Mouse (Mus musculus): ENCODE measurements around the gene Adamts4. TPM values are rescaled to one million over a fixed set of nuclear protein-coding genes. Genes with fewer than 3 reads are reported as not detected.

Gene Adamts4
- 1 to 10 TPM; 4.2 to 5.3 TPM for total RNA-seq (2021)

DNA sequence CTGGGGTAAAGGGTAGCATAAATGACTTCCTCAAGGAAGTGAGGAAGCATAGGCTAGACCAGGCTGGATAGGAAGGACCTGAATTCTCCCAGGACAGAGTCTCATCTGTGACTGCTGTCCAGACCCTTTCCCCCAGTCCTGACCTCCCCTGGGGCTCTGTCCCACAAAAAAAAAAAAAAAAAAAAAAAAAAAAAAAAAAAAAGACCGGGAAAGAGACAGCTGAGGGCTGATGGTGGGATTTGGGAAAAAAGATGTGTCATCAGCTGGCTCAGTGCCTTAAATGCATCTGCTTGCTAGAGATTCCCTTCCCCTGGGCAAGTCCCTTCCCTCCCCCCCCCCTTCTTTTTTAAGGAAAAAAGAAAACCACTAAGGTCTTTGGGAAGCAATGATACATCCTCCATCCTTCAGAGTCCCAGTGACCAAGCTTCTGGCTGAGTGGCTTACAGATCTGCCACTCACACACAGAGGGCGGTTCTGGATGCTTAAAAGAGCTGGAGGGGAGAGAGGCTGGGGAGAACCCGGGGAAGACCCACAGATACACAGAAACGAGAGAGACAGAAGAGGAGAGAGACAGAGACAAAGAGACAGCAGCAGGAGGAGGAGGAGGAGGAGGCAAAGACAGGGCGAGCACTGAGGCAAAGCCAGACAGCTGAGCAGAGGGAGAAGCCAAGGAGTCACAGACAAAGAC lies at the start of gene Adamts4:
Gene Adamts4 (plus strand): TSS at position 509 of the 688 bp plus-strand sequence.
- intact Hi-C loops (cut with DNase I) = no loop called here

DNA sequence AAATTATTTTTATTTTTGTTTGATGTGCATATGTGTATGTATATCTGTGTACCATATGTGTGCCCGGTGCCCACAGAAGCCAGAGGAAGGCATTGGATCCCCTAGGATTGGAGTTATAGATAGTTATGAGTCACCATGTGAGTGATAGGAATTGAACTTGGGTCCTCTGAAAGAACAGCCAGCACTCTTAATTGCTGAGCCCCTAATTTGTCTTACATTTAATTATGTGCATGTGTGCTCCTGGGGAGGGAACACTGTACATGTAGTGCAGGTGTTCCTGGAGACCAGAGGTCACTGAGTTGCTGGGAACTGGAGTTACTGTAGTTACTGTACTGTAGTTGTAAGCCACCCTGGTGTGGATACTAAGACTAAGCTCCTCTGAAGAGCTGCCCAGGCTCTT lies 49.5 kb upstream of the Adamts4 start:
- intact Hi-C loops (cut with DNase I) = no loop called here
- no peak for DNase-seq

More for the DNA sequence above, at the start of gene Adamts4:
- peak; percentile 56 for DNase-seq

GRCm38 (mm10) chr1:171203471-171204248 lies 46.6 kb upstream of the Adamts4 start:
- DNase-seq = no peak
- intact Hi-C loops (cut with DNase I) = no loop called here

GRCm38 (mm10) chr1:171204249-171204644 lies 46.0 kb upstream of the Adamts4 start:
- no peak for DNase-seq
- intact Hi-C loops (cut with DNase I) = no loop called here

DNA sequence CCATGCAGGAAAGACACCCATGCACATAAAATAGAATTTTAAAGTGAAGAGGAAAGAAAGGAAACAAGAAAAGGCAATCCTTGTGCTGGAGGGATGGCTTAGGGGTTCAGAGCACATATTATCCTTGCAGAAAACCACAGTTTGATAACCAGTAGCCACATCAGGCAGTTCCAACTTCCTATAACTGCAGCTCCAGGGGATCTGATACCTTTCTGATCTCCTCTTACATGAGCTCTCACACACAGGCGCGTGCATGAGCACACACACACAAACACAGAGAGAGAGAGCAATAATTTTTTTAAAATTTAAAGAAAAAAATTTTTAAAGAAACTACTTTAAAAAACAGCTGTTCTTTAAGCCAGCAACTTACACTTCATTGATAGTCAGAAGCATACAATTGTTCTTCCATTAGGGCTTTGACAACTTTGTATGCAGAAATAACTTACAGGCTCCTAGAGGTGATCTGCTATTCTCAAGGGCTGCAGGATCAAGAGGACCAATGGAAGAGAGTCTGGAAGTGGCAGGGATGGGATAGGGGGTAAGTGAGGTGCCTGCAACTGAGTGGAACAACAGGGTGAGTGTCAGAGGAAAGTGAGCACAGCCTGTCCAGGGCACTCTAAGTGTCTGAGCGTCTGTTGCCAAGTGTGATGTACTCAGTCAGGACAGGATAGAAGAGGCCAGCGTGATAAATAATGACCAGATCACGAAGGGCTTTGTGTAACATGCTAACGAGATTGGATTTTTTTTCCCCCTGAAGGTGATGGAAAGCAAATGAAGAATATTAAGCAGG lies 44.3 kb upstream of the Adamts4 start:
- DNase-seq = no peak
- intact Hi-C loops (cut with DNase I) = no loop called here

GRCm38 (mm10) chr1:171209409-171209808 lies 40.8 kb upstream of the Adamts4 start:
- no peak for DNase-seq
- intact Hi-C loops (cut with DNase I) = no loop called here

DNA sequence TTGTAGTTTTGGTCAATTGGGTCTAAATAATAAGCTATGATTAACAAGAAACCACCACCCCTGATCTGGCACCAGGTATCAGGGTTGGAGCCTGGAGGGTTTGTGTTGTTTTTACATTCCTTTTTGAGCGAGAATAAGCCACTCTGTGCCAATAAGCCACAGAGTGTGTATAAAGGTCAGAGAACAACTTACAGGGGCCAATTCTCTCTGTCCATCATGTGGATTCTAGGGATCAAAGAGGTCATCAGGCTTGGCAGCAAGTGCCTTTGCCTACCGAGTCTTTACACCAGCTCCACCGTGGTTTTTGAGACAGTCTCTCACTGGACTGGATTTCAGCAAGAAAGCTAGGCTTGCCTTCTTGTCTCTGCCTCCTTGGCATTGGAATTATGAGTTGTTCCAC lies 37.4 kb upstream of the Adamts4 start:
- no peak for DNase-seq
- intact Hi-C loops (cut with DNase I) = loop anchor here (10.0 kb wide), 1 partner anchor 48 kb away; no protein-coding TSS in a partner anchor

DNA sequence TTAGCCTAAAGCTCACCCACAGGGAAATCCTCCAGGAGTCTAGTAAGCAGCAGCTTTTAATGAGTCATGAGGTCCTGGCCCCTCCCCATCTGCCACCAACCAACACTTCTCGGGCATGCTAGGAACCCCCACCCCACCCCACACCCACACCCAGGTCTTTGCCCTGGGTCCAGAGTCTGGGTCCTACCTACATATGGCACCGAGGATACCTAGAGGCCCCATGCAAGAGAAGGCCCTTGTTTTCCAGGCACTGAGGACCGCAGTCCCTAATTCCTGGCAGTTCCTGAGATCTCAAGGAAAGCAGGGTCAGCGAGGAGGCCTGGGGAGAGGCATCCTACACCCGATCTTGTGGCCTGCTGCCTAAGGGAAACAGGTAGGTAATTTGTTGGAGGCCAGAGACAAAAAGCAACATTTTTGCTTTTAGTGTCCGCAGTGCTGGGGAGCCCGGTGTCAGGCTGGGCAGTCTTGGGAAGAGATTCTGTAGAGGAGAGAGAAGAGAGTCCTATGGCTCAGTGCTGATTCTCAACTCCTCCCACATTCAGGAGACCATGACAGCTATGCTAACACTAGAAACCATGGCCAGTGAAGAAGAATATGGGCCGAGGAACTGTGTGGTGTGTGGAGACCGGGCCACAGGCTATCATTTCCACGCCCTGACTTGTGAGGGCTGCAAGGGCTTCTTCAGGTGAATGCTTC lies 36.3 kb upstream of the Adamts4 start, which contains the start of gene Nr1i3:
Gene Nr1i3 (plus strand): TSS at position 170 of the 696 bp plus-strand sequence.
- DNase-seq = no peak
- intact Hi-C loops (cut with DNase I) = loop anchor here (10.0 kb wide), 1 partner anchor 49 kb away; no protein-coding TSS in a partner anchor

DNA sequence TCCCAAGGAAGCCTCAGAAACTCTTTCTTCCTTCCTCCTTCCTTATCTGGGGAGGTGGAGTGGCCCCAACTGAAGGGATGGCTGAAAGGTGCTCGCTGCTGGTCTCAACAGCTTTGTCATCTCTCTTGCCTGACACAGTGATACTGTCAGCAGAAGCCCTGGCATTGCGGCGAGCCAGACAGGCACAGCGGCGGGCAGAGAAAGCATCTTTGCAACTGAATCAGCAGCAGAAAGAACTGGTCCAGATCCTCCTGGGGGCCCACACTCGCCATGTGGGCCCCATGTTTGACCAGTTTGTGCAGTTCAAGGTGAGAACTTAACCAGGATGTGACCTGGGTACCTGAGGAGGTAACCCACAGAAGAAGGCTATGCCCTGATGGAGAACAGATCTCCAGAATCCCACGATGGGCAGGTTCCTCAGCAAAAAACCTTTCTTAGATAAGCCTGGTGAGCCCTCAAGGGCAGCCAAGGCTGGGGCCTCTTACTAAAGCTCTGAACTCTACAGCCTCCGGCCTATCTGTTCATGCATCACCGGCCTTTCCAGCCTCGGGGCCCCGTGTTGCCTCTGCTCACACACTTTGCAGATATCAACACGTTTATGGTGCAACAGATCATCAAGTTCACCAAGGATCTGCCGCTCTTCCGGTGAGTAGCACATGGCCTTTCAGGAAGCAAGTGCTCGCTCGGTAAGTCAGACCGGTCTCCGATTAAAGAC lies 33.8 kb upstream of the Adamts4 start:
- DNase-seq = no peak
- intact Hi-C loops (cut with DNase I) = loop anchor here (10.0 kb wide), 1 partner anchor 52 kb away; no protein-coding TSS in a partner anchor

- intact Hi-C loops (cut with DNase I) = loop anchor here (2.0 kb wide), 1 partner anchor 100 kb away; no protein-coding TSS in a partner anchor
- DNase-seq = peak; percentile 87
Measured at GRCm38 (mm10) chr1:171220871-171221270, 29.4 kb upstream of the Adamts4 start.

DNA sequence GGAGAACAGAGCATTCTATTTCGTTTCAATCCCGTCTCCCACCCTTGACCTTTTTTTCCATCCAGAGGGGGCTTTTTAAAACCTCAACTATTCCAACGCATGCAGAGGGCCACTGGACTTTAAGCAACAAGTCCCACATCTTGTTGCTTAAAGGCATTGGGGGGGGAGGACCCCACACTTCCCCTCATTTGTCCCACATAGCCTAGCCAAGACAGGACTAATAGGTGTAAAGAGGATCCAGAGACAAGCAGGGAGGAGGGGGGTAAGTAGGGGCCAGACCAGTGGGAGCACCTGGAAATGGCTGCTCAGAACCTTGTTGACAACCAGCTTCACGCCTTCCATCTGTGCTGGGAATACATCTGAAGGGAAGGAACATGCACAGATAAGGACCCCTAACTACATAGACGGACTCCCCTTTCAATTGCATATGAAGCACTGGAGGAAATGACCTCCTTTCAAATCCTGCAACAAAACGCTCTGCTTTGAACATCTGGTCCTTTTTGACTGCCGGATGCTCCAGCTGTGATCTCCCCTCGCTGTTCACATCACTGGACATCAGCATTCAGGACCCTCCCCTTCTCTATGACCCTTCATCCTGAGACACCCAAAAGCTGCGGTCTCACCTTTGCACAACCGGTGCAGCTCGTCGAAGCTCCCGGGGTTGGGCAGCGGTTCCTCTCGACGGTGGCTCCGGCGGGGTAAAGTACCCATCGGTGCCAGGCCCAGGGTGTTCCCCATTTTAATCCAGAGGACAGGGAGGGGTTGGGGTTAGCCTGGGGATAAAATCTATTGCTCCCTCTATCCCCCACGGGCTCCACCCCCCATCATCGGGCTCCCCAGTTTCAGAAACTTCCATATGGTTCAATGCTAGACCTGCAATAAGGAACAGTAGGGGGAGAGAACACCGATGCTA lies 28.7 kb upstream of the Adamts4 start:
- intact Hi-C loops (cut with DNase I) = loop anchor here (2.0 kb wide), 1 partner anchor 101 kb away; no protein-coding TSS in a partner anchor
- DNase-seq = peak; percentile 21

- peak; percentile 92 for DNase-seq
- intact Hi-C loops (cut with DNase I) = no loop called here
Measured at GRCm38 (mm10) chr1:171222238-171223155, 27.7 kb upstream of the Adamts4 start, which contains the start of gene Tomm40l. Tomm40l (minus strand) TSS chr1:171222514.

DNA sequence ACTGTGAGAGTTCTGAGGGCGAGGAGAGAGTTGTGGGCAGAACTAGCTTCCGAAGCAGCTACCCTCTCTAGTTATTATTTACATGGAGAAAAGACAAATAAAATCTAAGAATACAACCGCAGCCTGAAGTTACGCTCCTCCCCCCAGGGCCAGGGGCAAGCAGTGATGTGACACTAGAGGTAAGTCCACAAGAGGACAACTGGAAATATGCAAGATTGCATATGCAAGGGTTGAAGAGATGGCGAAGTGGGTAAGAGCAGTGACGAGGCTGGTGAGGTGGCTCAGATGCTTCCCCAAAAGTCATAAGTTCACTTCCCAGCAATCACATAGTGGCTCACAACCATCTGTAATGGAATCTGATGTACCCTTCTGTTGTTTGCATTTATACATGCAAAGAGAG lies 27.1 kb upstream of the Adamts4 start:
- intact Hi-C loops (cut with DNase I) = no loop called here

GRCm38 (mm10) chr1:171223796-171224195 lies 26.4 kb upstream of the Adamts4 start:
- DNase-seq = no peak
- intact Hi-C loops (cut with DNase I) = no loop called here

More for the DNA sequence above, 27.1 kb upstream of the Adamts4 start:
- DNase-seq = no peak

DNA sequence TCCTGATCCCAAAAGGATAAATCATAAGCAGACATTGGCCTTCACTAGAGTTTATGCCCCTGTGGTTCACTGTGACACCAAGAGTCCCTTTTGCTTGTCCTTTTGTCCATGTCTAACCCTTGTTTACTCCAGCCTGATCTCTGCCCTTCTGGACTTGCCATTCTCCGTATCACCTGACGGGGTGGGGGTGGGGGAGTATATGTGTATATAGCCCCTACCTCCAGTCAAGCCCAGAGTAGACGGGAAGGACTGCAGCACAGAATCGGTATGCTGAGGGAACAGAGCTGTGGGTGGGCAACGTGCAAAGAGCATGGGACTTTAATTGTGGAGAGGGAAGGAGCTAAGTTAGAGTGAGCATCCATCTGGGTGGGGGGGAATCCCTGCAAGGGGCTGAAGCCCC lies 25.4 kb upstream of the Adamts4 start, which contains the start of gene Apoa2:
Gene Apoa2 (plus strand): TSS at position 198 of the 400 bp plus-strand sequence.
- intact Hi-C loops (cut with DNase I) = no loop called here
- no peak for DNase-seq

DNA sequence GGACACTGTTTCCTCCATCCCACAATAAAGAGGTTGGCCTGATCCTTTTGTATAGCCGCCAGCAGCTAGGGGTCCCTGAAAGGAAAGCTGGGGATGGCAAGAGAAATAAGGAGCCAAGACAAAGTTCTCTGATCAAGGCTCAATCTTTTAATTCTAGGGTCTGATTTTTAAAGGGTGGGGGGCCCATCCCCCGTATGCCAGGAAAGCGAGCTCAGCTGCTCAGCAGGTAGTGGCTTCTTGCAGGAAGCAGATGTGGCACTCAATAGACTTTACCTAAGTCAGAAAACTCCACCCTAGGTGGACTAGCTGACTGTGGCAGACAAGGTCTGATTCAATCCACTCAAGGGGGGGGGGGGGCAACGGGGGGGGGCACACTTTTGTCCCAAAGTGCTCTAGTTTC lies 23.4 kb upstream of the Adamts4 start:
- no peak for DNase-seq
- intact Hi-C loops (cut with DNase I) = no loop called here

DNA sequence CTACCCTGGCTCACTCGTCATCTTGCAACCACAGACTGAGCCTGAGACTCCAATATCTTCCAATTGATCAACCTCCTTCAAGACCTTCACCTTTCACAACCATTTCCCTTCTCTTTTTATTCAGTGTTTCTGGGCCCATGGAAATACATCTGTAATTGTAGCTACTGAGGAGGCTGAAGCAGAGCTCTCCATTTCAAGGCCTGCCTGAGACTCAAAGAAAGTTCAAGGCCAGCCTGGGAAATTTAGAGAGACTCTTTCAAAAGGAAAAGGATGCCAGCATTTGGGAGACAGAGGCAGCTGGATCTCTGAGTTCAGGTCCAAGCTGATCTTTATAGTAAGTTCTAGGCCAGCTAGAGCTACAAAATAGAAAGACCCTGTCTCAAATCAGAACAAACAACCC lies 22.3 kb upstream of the Adamts4 start:
- no peak for DNase-seq
- intact Hi-C loops (cut with DNase I) = loop anchor here (2.0 kb wide), 1 partner anchor 29 kb away; no protein-coding TSS in a partner anchor
